Mouse (Mus musculus) megakaryocyte, embryonic 14.5 days (primary cell): ENCODE measurements at regions not wholly inside any gene's neighbourhood (a gene's known extent, or its start where the extent isn't known, plus 50 kb on each side); places are given as distances from the start of the nearest gene placed in this dataset.

Experiments
- H3K27me3 ChIP-seq: replicated peaks from 2 replicates; pipeline ENCODE3; 2012; ENCODE audit warnings: inconsistent platforms
- H3K36me3 ChIP-seq: replicated peaks from 2 replicates; pipeline ENCODE3; 2012; ENCODE audit warnings: low read length, inconsistent platforms, mixed read lengths
- H3K4me1 ChIP-seq: 2 replicates; pipeline ENCODE4 v1.6.1; 2012; ENCODE audit warnings: inconsistent platforms
- H3K4me3 ChIP-seq: replicated peaks from 2 replicates; pipeline ENCODE3; 2012; ENCODE audit warnings: moderate library complexity, mild to moderate bottlenecking, inconsistent platforms
- H3K9me3 ChIP-seq: 2 replicates; pipeline ENCODE4 v1.6.1; 2012; ENCODE audit warnings: inconsistent platforms
- FLI1 ChIP-seq: IDR thresholded peaks from 2 replicates; pipeline ENCODE4 v1.6.1; 2012; ENCODE audit warnings: low read length, inconsistent platforms, mixed read lengths
- GATA1 ChIP-seq: IDR thresholded peaks from 3 replicates; pipeline ENCODE4 v1.6.1; 2012; ENCODE audit warnings: mixed read lengths, low read length, inconsistent platforms, borderline replicate concordance

DNA sequence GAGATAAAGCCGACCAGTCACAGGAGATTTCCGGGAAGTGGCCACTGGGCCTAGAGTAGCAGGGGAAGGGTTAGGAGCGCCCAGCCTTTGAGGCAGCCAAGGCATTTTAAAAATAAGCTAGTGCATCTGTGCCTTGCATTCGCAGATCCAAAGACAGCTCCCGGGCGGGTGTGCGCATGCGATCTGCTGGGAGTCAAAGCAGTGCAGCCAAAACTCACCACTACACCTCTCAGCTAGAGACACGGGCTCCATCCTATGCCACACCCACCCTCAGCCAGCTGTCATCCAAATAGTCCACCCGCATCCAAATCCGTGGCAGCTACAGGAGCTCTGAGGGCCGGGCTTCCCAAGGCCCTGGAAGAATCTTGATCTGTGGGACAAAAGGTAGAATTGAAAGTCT lies 220.2 kb upstream of the Sulf2 start:
- H3K9me3 ChIP-seq = peaks cover 26% of the 10 kb centered on the region
- no peak overlapping the region for H3K4me3 ChIP-seq
- H3K27me3 ChIP-seq = peaks cover 39% of the 10 kb centered on the region
- TF ChIP-seq GATA1 (no peak), FLI1 (no peak)
- no peaks in the 10 kb centered on the region for H3K36me3 ChIP-seq
- no peaks in the 10 kb centered on the region for H3K4me1 ChIP-seq

DNA sequence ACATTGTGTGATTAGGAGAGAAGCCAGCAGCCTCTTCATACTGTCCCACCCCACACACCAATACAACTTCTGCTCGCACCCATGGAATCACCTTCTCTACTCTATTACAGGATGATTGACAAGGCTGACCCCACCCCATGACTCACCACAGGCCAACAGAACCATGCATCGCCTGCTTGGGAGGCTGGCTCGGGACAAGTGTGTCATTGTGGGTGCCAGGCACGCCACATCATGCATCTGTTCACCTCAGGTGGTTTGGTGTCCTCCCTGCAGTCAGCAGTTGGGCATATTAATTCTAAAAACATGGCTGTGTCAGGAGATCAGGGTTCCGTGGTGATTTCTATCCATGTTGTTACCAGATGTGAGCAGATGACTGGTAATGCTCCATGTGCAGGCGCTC lies 215.3 kb upstream of the Sulf2 start:
- H3K9me3 ChIP-seq = peaks cover 49% of the 10 kb centered on the region
- no peak overlapping the region for H3K4me3 ChIP-seq
- H3K4me1 ChIP-seq = no peaks in the 10 kb centered on the region
- no peaks in the 10 kb centered on the region for H3K36me3 ChIP-seq
- TF ChIP-seq FLI1 = no peak
- TF ChIP-seq GATA1 = no peak
- peaks cover 25% of the 10 kb centered on the region for H3K27me3 ChIP-seq

- TF ChIP-seq GATA1 (no peak), FLI1 (no peak)
- no peak overlapping the region for H3K4me3 ChIP-seq
- no peaks in the 10 kb centered on the region for H3K9me3 ChIP-seq
- no peaks in the 10 kb centered on the region for H3K36me3 ChIP-seq
- H3K4me1 ChIP-seq = no peaks in the 10 kb centered on the region
- H3K27me3 ChIP-seq = peaks cover 31% of the 10 kb centered on the region
Observed at GRCm38 (mm10) chr2:166361645-166362044, 206.2 kb upstream of the Sulf2 start.

DNA sequence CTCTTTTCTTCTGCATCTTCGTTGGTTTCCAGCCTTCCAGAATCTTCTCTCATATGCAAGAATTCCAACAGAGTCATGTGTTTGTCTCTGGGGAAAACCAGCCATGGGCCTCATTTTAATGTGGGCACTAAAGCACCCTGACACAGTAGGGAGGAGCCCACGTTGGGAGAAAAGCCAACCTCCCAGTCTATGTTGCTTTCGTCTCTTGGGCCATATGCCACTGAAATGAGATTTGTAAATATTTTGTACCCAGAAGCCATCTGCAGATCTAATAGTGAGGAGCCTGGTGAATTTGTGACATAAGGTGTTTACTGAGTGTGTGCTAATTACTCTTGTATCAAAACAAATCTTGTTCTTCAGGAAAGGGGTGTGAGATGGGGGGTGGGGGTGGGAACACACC lies 205.3 kb upstream of the Sulf2 start:
- no peaks in the 10 kb centered on the region for H3K36me3 ChIP-seq
- no peak for TF ChIP-seq FLI1
- no peak for TF ChIP-seq GATA1
- no peak overlapping the region for H3K4me3 ChIP-seq
- H3K27me3 ChIP-seq = peaks cover 39% of the 10 kb centered on the region
- no peaks in the 10 kb centered on the region for H3K9me3 ChIP-seq
- no peaks in the 10 kb centered on the region for H3K4me1 ChIP-seq

- no peaks in the 10 kb centered on the region for H3K36me3 ChIP-seq
- H3K27me3 ChIP-seq = peaks cover 44% of the 10 kb centered on the region
- no peak for TF ChIP-seq FLI1
- TF ChIP-seq GATA1 = no peak
- H3K4me3 ChIP-seq = no peak overlapping the region
- no peaks in the 10 kb centered on the region for H3K4me1 ChIP-seq
- H3K9me3 ChIP-seq = no peaks in the 10 kb centered on the region
Observed at GRCm38 (mm10) chr2:166359995-166360394, 204.5 kb upstream of the Sulf2 start.

DNA sequence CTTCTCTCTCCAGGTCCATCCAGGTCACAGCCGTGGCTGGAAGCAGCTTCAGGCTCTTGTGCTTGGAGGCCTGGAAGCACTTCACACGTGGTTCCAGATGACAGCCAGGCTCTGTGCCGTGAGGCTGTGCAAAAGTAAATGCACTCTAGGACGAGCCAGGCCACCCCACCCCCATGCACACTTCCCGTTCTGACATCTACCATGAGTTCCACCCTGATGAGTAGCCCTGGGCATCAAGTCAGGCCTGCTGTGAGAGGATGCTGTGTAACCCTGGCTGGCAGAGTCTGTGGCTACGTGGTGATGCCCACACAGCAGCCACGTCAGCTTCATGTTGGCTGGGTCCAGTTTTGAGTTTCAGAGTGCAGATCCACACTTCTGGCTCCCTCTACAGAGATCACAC lies 202.4 kb upstream of the Sulf2 start:
- no peaks in the 10 kb centered on the region for H3K36me3 ChIP-seq
- H3K27me3 ChIP-seq = peaks cover 56% of the 10 kb centered on the region
- no peak overlapping the region for H3K4me3 ChIP-seq
- H3K4me1 ChIP-seq = peaks cover 13% of the 10 kb centered on the region
- no peak for TF ChIP-seq GATA1
- TF ChIP-seq FLI1 = no peak
- H3K9me3 ChIP-seq = no peaks in the 10 kb centered on the region

DNA sequence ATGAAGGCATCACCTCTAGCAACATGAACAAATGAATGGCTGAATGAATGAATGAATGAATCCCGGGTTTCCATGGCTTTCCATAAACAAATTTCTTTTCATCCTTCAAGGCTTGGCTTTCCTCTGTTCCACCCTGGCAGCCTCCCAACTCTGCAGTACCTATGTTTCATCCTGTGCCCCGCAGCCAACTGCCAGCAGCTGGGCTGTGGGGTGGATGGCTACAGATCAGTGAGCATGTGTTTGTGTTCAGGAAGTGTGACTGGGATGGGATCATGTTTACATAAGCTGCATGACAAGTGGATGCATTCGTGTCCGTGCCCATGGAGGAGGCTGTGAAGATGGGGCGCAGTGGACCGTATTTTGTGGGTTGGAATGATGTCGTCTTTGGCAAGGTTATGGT lies 200.5 kb upstream of the Sulf2 start:
- TF ChIP-seq GATA1 (no peak), FLI1 (no peak)
- H3K4me3 ChIP-seq = no peak overlapping the region
- peaks cover 65% of the 10 kb centered on the region for H3K27me3 ChIP-seq
- H3K4me1 ChIP-seq = peaks cover 13% of the 10 kb centered on the region
- peaks cover 1% of the 10 kb centered on the region; the same call in 1 of the 2 replicates for H3K9me3 ChIP-seq
- H3K36me3 ChIP-seq = no peaks in the 10 kb centered on the region

DNA sequence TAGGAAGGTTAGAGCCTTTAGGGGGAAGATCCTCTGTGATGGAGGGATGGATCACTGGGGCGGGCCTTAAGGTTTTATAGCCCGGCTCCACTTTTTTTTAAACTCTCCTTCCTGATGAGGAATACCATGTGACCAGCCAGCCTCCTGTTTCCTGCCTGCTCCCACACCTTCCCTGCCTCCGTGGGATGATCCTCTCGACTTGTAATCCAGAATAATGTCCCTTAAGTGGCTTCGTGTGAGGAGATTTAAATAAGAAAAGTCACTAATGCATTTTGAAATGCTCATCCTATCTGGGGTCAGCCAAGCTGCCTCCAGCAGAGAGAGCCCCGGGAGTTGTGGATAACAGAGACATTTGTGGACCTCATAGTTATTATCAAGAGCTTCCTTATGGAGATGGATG lies 200.0 kb upstream of the Sulf2 start:
- TF ChIP-seq FLI1 (no peak), GATA1 (no peak)
- Histone ChIP-seq H3K4me1 (peaks cover 13% of the 10 kb centered on the region), H3K36me3 (no peaks in the 10 kb centered on the region), H3K27me3 (peaks cover 70% of the 10 kb centered on the region), H3K9me3 (peaks cover 6% of the 10 kb centered on the region), H3K4me3 (no peak overlapping the region)

GRCm38 (mm10) chr2:166354391-166354790 lies 198.9 kb upstream of the Sulf2 start:
- Histone ChIP-seq H3K4me1 (peaks cover 13% of the 10 kb centered on the region), H3K36me3 (no peaks in the 10 kb centered on the region), H3K27me3 (peaks cover 73% of the 10 kb centered on the region), H3K4me3 (no peak overlapping the region), H3K9me3 (peaks cover 9% of the 10 kb centered on the region)
- TF ChIP-seq GATA1 (no peak), FLI1 (no peak)

DNA sequence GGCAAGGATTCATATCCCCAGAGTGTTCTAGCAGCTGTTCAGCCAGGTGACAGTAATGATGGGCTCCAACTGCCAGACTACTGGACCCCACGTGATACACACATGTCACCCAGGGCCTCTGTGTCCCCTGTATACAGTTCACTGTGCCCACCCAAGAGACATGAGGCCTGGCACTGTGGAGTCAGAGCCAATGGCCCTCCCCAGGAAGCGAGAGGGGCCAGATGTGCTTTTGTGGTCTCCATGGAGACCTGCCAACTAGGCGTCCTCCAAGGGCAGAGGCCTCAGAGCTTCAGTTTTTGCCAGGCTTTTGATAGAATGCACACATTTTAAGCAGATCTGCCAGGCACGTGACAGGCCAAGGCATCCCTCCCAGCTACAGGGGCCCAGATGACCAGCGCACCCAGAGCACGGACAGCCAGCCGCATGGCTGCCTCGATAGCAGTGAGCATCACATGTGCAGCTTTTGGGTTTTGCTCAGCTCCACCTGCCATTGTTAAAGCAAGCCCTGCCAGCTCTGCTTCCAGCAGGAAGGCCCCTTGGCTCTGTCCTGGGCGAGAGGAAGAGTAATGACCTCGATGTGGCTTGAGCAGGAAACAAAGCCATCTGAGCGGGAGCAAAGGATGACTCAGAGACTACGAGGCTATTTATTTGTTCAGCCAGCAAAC lies 198.1 kb upstream of the Sulf2 start:
- H3K36me3 ChIP-seq = no peaks in the 10 kb centered on the region
- no peak overlapping the region for H3K4me3 ChIP-seq
- peaks cover 9% of the 10 kb centered on the region for H3K9me3 ChIP-seq
- H3K27me3 ChIP-seq = peaks cover 77% of the 10 kb centered on the region
- TF ChIP-seq FLI1 = no peak
- no peak for TF ChIP-seq GATA1
- H3K4me1 ChIP-seq = peaks cover 13% of the 10 kb centered on the region

DNA sequence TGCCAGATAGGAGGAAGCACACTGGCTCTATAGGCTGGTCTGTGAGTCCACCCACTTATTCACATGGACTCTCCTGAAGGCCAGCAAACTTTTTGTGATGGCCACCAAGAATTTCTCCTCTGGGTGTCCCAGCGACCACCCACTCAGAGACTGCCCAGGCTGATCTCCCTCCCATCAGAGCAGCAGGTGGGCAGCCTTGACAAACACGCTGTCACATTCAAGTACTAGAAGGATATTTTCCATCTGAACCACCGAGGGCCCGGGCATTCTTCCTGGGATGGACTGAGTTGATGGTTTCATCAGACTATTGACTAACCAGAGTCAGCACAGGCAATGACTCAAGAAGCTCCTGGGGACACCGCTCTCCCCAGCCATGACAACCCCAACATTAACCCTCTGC lies 196.5 kb upstream of the Sulf2 start:
- Histone ChIP-seq H3K27me3 (peaks cover 80% of the 10 kb centered on the region), H3K9me3 (peaks cover 9% of the 10 kb centered on the region), H3K4me3 (no peak overlapping the region), H3K4me1 (peaks cover 13% of the 10 kb centered on the region), H3K36me3 (no peaks in the 10 kb centered on the region)
- TF ChIP-seq GATA1 (no peak), FLI1 (no peak)
